Mouse (Mus musculus): ENCODE measurements at regions not wholly inside any gene's neighbourhood (a gene's known extent, or its start where the extent isn't known, plus 50 kb on each side); places are given as distances from the start of the nearest gene placed in this dataset.

- DNase-seq, result no peak
These were observed 71.4 kb upstream of the Adgrl4 start for GRCm38 (mm10) chr3:151366302-151366701.

DNA sequence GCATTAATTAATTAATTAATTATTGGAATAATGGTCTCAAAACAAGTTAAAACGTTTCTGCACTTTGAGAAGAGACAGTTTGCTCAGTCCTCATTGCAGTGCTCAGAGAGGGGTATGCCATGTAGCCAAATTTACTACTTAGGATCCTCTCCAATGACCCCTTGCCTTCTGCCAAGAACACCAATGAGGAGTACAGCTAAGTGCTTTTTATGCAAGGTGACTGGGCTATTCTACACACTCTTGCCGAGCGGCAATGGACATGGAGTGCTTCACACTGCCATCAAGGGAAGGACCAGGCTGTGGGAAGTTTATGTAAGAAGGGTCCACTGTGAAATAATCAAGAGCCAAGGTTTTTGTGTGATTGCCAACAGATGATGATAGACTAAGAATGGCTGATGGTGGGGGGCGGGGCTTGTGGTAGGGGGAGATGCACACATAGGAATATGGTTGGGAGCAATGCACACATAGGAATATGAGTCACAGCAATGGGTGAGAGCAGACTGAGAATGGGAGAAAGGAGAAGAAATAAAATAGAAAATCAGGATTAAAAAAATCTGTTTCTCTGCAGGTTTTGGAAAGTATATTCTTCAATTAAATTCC, 70.9 kb upstream of the Adgrl4 start:
- DNase-seq, result no peak

DNA sequence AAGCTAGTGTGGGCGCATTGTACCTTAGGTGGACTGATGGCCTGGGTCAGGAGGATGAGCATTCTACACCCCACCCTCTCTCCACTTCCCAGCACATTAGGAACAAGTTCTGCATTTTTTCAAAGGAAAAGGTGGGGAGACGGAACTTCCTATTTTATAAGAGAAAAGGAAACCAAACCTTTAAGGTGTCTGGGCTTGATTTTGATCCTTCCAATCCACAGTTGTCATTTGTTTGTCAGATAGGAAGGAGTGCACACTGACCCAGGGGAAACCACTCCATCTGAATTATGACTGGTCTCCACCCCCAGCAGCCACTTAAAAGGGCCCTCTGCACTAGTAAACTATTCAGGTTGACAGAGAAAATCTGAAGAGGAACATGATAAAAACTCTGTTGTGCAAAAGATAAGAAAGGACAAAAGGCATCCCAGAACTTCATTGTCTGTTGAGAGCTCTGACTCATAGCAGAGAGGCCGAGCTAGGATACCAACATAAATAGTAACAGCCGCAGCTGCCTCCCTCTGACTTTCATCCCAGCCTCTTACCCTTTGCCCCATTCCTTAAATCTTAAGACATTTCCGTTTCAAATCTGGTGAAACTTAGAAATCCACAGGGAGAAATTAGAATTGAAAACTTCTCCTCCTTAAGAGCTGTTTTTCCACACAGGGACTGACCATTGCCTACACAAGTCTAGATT, 54.2 kb upstream of the Adgrl4 start:
- no peak for DNase-seq

DNA sequence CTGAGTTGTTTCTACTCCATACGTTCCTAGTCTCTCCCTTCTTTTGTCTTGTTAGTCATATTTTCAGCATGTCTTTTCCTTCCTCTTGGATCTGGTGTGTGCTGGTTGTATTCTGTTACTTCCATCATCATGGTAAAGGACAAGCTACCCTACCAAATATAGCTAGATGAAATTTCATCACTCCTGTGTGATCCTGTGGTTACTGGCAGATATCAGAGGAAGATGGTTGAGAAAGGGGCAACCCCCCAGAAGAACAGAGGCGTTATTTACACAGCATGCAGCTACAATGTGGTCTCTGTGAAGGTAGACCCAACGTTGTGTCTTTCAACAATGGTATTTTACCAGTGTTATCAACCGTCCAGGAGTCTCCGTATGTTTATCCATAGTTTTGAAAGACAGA, 52.8 kb upstream of the Adgrl4 start:
- DNase-seq, result no peak

DNA sequence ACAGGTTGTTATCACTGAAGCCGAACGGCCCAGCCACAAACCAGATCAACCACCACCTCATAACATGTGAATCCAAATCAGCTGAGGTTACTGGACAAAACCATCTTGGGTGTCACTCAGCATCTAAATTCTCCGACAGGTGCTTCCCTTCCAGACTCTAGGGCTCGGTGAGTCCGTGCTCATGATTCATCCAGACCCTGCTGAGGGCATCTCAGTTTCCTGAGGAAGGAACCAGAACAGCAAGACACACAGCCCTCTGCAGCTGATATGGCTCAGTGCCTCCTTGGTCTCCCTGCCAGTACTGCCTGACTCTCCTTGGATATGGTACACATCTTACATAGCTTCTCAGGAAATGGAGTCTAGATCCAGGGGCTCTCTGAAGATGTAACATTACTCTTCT, 51.6 kb upstream of the Adgrl4 start:
- no peak for DNase-seq

Small RNA genes lying in the stretch of these regions (microRNA-seq; reads per million reads assigned to microRNA genes)
- 0 reads per million in 2 experiments for gene Mir3963

All from adrenal gland, postnatal 25 days (tissue).